Mouse (Mus musculus): ENCODE measurements at regions not wholly inside any gene's neighbourhood (a gene's known extent, or its start where the extent isn't known, plus 50 kb on each side); places are given as distances from the start of the nearest gene placed in this dataset.

- H3K4me1 ChIP-seq = no peaks in the 10 kb centered on the region
- no peak overlapping the region for H3K4me2 ChIP-seq (replicated peaks)
- H3K4me3 ChIP-seq = no peak overlapping the region
- 90% methylated on average over 13 of the region's 13 CpGs for WGBS
- H3K36me3 ChIP-seq = no peaks in the 10 kb centered on the region
- no peak overlapping the region for H3K27ac ChIP-seq (replicated peaks)
- ATAC-seq (ENCODE audit: low FRiP score, low read depth) = no peak
- H3K27me3 ChIP-seq = no peaks in the 10 kb centered on the region
- no peaks in the 10 kb centered on the region for H3K9me3 ChIP-seq
- no peak overlapping the region for H3K9ac ChIP-seq (replicated peaks)
Measured at GRCm38 (mm10) chr1:185587671-185588347, 133.2 kb downstream of the Slc30a10 start.

GRCm38 (mm10) chr1:185588348-185588719 is 133.7 kb downstream of the Slc30a10 start:
- no peaks in the 10 kb centered on the region for H3K4me1 ChIP-seq

GRCm38 (mm10) chr1:185596815-185597214 is 142.2 kb downstream of the Slc30a10 start:
- H3K27ac ChIP-seq (replicated peaks) = no peak overlapping the region
- no peak overlapping the region for H3K4me2 ChIP-seq (replicated peaks)
- H3K27me3 ChIP-seq = no peaks in the 10 kb centered on the region
- 0 out of 2 replicates have a peak, but pooled peaks cover 6% of the 10 kb centered on the region for H3K9me3 ChIP-seq
- no peak overlapping the region for H3K4me3 ChIP-seq
- no peaks in the 10 kb centered on the region for H3K4me1 ChIP-seq
- ATAC-seq (ENCODE audit: low FRiP score, low read depth) = no peak
- no peak overlapping the region for H3K9ac ChIP-seq (replicated peaks)
- WGBS = 84% methylated on average over 5 of the region's 5 CpGs
- no peaks in the 10 kb centered on the region for H3K36me3 ChIP-seq

More at GRCm38 (mm10) chr1:185588348-185588719, 133.7 kb downstream of the Slc30a10 start:
- no peaks in the 10 kb centered on the region for H3K36me3 ChIP-seq
- 85% methylated on average over 4 of the region's 4 CpGs for WGBS
- no peak overlapping the region for H3K4me2 ChIP-seq (replicated peaks)
- H3K9ac ChIP-seq (replicated peaks) = no peak overlapping the region
- H3K27ac ChIP-seq (replicated peaks) = no peak overlapping the region
- no peak overlapping the region for H3K4me3 ChIP-seq
- H3K27me3 ChIP-seq = no peaks in the 10 kb centered on the region
- no peaks in the 10 kb centered on the region for H3K9me3 ChIP-seq
- no peak for ATAC-seq (ENCODE audit: low FRiP score, low read depth)

- ATAC-seq (ENCODE audit: low FRiP score, low read depth) = no peak
- Histone ChIP-seq H3K27me3 (no peaks in the 10 kb centered on the region), H3K36me3 (no peaks in the 10 kb centered on the region), H3K4me3 (no peak overlapping the region), H3K9me3 (0 out of 2 replicates have a peak, but pooled peaks cover 6% of the 10 kb centered on the region), H3K4me1 (no peaks in the 10 kb centered on the region), H3K9ac (replicated peaks) (no peak overlapping the region), H3K4me2 (replicated peaks) (no peak overlapping the region), H3K27ac (replicated peaks) (no peak overlapping the region)
- WGBS = 87% methylated on average over 7 of the region's 7 CpGs
Measured at GRCm38 (mm10) chr1:185598514-185598913, 143.9 kb downstream of the Slc30a10 start.

GRCm38 (mm10) chr1:185601166-185601565 is 146.5 kb downstream of the Slc30a10 start:
- Histone ChIP-seq H3K9me3 (0 out of 2 replicates have a peak, but pooled peaks cover 6% of the 10 kb centered on the region), H3K27ac (replicated peaks) (no peak overlapping the region), H3K4me1 (no peaks in the 10 kb centered on the region), H3K4me2 (replicated peaks) (no peak overlapping the region), H3K9ac (replicated peaks) (no peak overlapping the region), H3K27me3 (no peaks in the 10 kb centered on the region), H3K36me3 (no peaks in the 10 kb centered on the region), H3K4me3 (no peak overlapping the region)
- 85% methylated on average over 1 of the region's 1 CpGs for WGBS
- no peak for ATAC-seq (ENCODE audit: low FRiP score, low read depth)

GRCm38 (mm10) chr1:185605996-185606395 is 151.3 kb downstream of the Slc30a10 start:
- Histone ChIP-seq H3K4me2 (replicated peaks) (no peak overlapping the region), H3K4me3 (no peak overlapping the region), H3K36me3 (no peaks in the 10 kb centered on the region), H3K9me3 (no peaks in the 10 kb centered on the region), H3K9ac (replicated peaks) (no peak overlapping the region), H3K27ac (replicated peaks) (no peak overlapping the region), H3K4me1 (no peaks in the 10 kb centered on the region), H3K27me3 (no peaks in the 10 kb centered on the region)
- WGBS = 86% methylated on average over 4 of the region's 4 CpGs
- no peak for ATAC-seq (ENCODE audit: low FRiP score, low read depth)

- 86% methylated on average over 5 of the region's 5 CpGs for WGBS
Measured at GRCm38 (mm10) chr1:185607611-185608010, 153.0 kb downstream of the Slc30a10 start.

GRCm38 (mm10) chr1:185608440-185608839 is 153.8 kb downstream of the Slc30a10 start:
- WGBS = 88% methylated on average over 3 of the region's 3 CpGs
- no peak overlapping the region for H3K27ac ChIP-seq (replicated peaks)
- H3K9ac ChIP-seq (replicated peaks) = no peak overlapping the region
- H3K4me1 ChIP-seq = no peaks in the 10 kb centered on the region
- H3K27me3 ChIP-seq = no peaks in the 10 kb centered on the region
- H3K36me3 ChIP-seq = no peaks in the 10 kb centered on the region
- H3K4me2 ChIP-seq (replicated peaks) = no peak overlapping the region
- no peak overlapping the region for H3K4me3 ChIP-seq
- no peak for ATAC-seq (ENCODE audit: low FRiP score, low read depth)
- H3K9me3 ChIP-seq = no peaks in the 10 kb centered on the region

More at GRCm38 (mm10) chr1:185607611-185608010, 153.0 kb downstream of the Slc30a10 start:
- Histone ChIP-seq H3K4me2 (replicated peaks) (no peak overlapping the region), H3K9me3 (no peaks in the 10 kb centered on the region), H3K9ac (replicated peaks) (no peak overlapping the region), H3K4me1 (no peaks in the 10 kb centered on the region), H3K36me3 (no peaks in the 10 kb centered on the region), H3K27ac (replicated peaks) (no peak overlapping the region), H3K27me3 (no peaks in the 10 kb centered on the region), H3K4me3 (no peak overlapping the region)
- no peak for ATAC-seq (ENCODE audit: low FRiP score, low read depth)

GRCm38 (mm10) chr1:185610586-185610985 is 155.9 kb downstream of the Slc30a10 start:
- ATAC-seq (ENCODE audit: low FRiP score, low read depth) = no peak
- Histone ChIP-seq H3K9ac (replicated peaks) (no peak overlapping the region), H3K27me3 (no peaks in the 10 kb centered on the region), H3K9me3 (no peaks in the 10 kb centered on the region), H3K4me3 (no peak overlapping the region), H3K27ac (replicated peaks) (no peak overlapping the region), H3K36me3 (no peaks in the 10 kb centered on the region), H3K4me1 (no peaks in the 10 kb centered on the region), H3K4me2 (replicated peaks) (no peak overlapping the region)
- WGBS = 78% methylated on average over 3 of the region's 3 CpGs

- no peak overlapping the region for H3K9ac ChIP-seq (replicated peaks)
- no peaks in the 10 kb centered on the region for H3K9me3 ChIP-seq
- WGBS = 56% methylated on average over 10 of the region's 10 CpGs
- H3K4me3 ChIP-seq = no peak overlapping the region
- ATAC-seq (ENCODE audit: low FRiP score, low read depth) = no peak
- no peaks in the 10 kb centered on the region for H3K4me1 ChIP-seq
- no peak overlapping the region for H3K27ac ChIP-seq (replicated peaks)
- no peaks in the 10 kb centered on the region for H3K27me3 ChIP-seq
- H3K36me3 ChIP-seq = no peaks in the 10 kb centered on the region
- no peak overlapping the region for H3K4me2 ChIP-seq (replicated peaks)
Measured at GRCm38 (mm10) chr1:185615819-185616429, 161.3 kb downstream of the Slc30a10 start.

- no peaks in the 10 kb centered on the region for H3K36me3 ChIP-seq
- no peak overlapping the region for H3K4me2 ChIP-seq (replicated peaks)
- ATAC-seq (ENCODE audit: low FRiP score, low read depth) = no peak
- no peaks in the 10 kb centered on the region for H3K27me3 ChIP-seq
- no peak overlapping the region for H3K4me3 ChIP-seq
- H3K9me3 ChIP-seq = no peaks in the 10 kb centered on the region
- no peak overlapping the region for H3K27ac ChIP-seq (replicated peaks)
- H3K9ac ChIP-seq (replicated peaks) = no peak overlapping the region
- no peaks in the 10 kb centered on the region for H3K4me1 ChIP-seq
- 84% methylated on average over 4 of the region's 4 CpGs for WGBS
Measured at GRCm38 (mm10) chr1:185617691-185618090, 163.0 kb downstream of the Slc30a10 start.

GRCm38 (mm10) chr1:185619011-185619410 is 164.4 kb downstream of the Slc30a10 start:
- H3K4me3 ChIP-seq = no peak overlapping the region
- H3K36me3 ChIP-seq = no peaks in the 10 kb centered on the region
- no peaks in the 10 kb centered on the region for H3K27me3 ChIP-seq
- no peaks in the 10 kb centered on the region for H3K4me1 ChIP-seq
- no peaks in the 10 kb centered on the region for H3K9me3 ChIP-seq
- H3K27ac ChIP-seq (replicated peaks) = no peak overlapping the region
- H3K9ac ChIP-seq (replicated peaks) = no peak overlapping the region
- WGBS = 71% methylated on average over 9 of the region's 9 CpGs
- ATAC-seq (ENCODE audit: low FRiP score, low read depth) = no peak
- H3K4me2 ChIP-seq (replicated peaks) = no peak overlapping the region
